Comparison of ENCODE assay signal across 9 mouse cellular contexts in the genomic region with DNA sequence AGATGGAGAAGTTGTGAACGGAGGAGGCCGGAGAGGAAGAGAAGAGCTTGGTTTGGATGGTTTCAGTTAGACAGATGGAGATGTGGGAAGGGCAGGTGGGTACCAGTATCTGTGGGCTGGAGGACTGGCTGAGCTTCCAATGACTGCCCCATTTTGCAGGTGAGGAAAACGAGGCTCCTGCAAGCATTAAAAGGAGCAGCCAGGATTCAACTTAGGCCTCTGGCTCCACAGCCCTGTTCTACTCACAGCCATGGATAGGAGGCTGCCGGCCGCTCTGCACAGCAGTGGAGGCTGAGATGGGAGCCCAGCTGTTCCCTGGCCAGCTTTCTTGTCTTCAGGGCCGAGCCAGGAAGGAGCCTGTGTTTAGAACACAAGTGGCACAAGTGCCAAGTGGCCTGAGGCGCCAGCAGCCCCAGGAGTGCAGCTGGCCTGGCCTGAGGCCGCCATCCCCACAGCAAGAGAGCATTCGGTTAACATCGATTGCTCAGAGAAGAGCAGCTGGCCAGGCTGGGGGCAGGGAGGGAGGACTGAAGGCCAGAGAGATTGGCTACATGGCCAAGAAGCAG.
DNase-seq lines count a peak whose midpoint lies in the region; ATAC-seq and TF ChIP-seq lines count a peak whose summit lies in the region.
"Had no signal": no experiment of that assay in that cellular context is flagged by ENCODE, and none has a peak within 500 bp of the region (broad histone marks: within the 10 kb centered on the region; RNA-seq: fewer than 3 reads in every experiment).

No protein-coding gene starts in this region.

- no peak overlapping the region for H3K27ac ChIP-seq in midbrain, embryonic 11.5 days (ENCODE audit: low read depth, low read length)
- no peak overlapping the region for H3K27ac ChIP-seq in midbrain, embryonic 16.5 days (ENCODE audit: low read length)
- peak overlapping the region; percentile 19 for H3K27ac ChIP-seq in cerebellum, adult 2 months (ENCODE audit: insufficient read depth, low read length)
- H3K27ac ChIP-seq in intestine, embryonic 16.5 days (ENCODE audit: low read length), result no peak overlapping the region
- H3K27ac ChIP-seq: limb, embryonic 12.5 days had no signal

- peak; percentile 84 for DNase-seq in midbrain, embryonic 11.5 days (ENCODE audit: low spot score, missing footprints)
- peak; percentile 56 to 59 for DNase-seq in cerebellum, adult 2 months
- DNase-seq in gastrocnemius, postnatal 10 days, result peak; percentile 55
- peak; percentile 87 for DNase-seq in left cerebral cortex, postnatal 4 days
- DNase-seq in embryo, embryonic 10 days (ENCODE audit: low spot score), result no peak

- H3K9ac ChIP-seq in midbrain, embryonic 11.5 days (ENCODE audit: low read length), result no peak overlapping the region
- H3K9ac ChIP-seq in midbrain, embryonic 16.5 days (ENCODE audit: low read depth, low read length), result no peak overlapping the region
- H3K9ac ChIP-seq in intestine, embryonic 16.5 days (ENCODE audit: low read depth, low read length), result no peak overlapping the region
- H3K9ac ChIP-seq: limb, embryonic 12.5 days had no signal

- no peak for ATAC-seq in midbrain, embryonic 11.5 days (ENCODE audit: low FRiP score)
- no peak for ATAC-seq in midbrain, embryonic 16.5 days
- ATAC-seq in megakaryocyte-erythroid progenitor cell, adult 5-6 weeks (replicated peaks; ENCODE audit: low FRiP score, low TSS enrichment, poor library complexity, severe bottlenecking), result no peak
- no peak for ATAC-seq in intestine, embryonic 16.5 days

- no peak overlapping the region for H3K4me2 ChIP-seq in midbrain, embryonic 11.5 days
- no peak overlapping the region for H3K4me2 ChIP-seq in midbrain, embryonic 16.5 days (ENCODE audit: low read length)
- H3K4me2 ChIP-seq in intestine, embryonic 16.5 days (ENCODE audit: low read depth, low read length), result no peak overlapping the region
- H3K4me2 ChIP-seq: limb, embryonic 12.5 days had no signal

- no peaks in the 10 kb centered on the region for H3K36me3 ChIP-seq in midbrain, embryonic 11.5 days (ENCODE audit: control insufficient read depth, insufficient read depth, low read length)
- H3K36me3 ChIP-seq in midbrain, embryonic 16.5 days (ENCODE audit: control insufficient read depth, insufficient read depth, low read length), result no peaks in the 10 kb centered on the region
- no peaks in the 10 kb centered on the region for H3K36me3 ChIP-seq in intestine, embryonic 16.5 days (ENCODE audit: control insufficient read depth, insufficient read depth, low read length)
- H3K36me3 ChIP-seq: limb, embryonic 12.5 days had no signal

- H3K9me3 ChIP-seq in midbrain, embryonic 11.5 days (ENCODE audit: control insufficient read depth, low read length), result no peaks in the 10 kb centered on the region
- no peaks in the 10 kb centered on the region for H3K9me3 ChIP-seq in midbrain, embryonic 16.5 days (replicated peaks; ENCODE audit: control insufficient read depth, low read length, poor library complexity, severe bottlenecking)
- H3K9me3 ChIP-seq in intestine, embryonic 16.5 days (ENCODE audit: control insufficient read depth, low read length), result no peaks in the 10 kb centered on the region
- H3K9me3 ChIP-seq: limb, embryonic 12.5 days had no signal

- no peak for TF ChIP-seq POLR2A in cerebellum, adult 2 months (IDR thresholded peaks at IDR 0.05; ENCODE audit: borderline replicate concordance, insufficient read depth, low read length)

- peaks cover 8% of the 10 kb centered on the region for H3K4me1 ChIP-seq in midbrain, embryonic 11.5 days (ENCODE audit: control insufficient read depth, insufficient read depth, low read length)
- peaks cover 20% of the 10 kb centered on the region for H3K4me1 ChIP-seq in midbrain, embryonic 16.5 days (ENCODE audit: control insufficient read depth, insufficient read depth, low read length)
- peaks cover 70% of the 10 kb centered on the region for H3K4me1 ChIP-seq in cerebellum, adult 2 months (ENCODE audit: control insufficient read depth, insufficient read depth, low read length)
- peaks cover 15% of the 10 kb centered on the region for H3K4me1 ChIP-seq in intestine, embryonic 16.5 days (ENCODE audit: control insufficient read depth, insufficient read depth, low read length)

- intact Hi-C loops in left cerebral cortex, postnatal 4 days (cut with DNase I), result no loop called here

- WGBS in midbrain, embryonic 11.5 days, result 72% methylated on average over 10 of the region's 10 CpGs
- 55% methylated on average over 10 of the region's 10 CpGs for WGBS in midbrain, embryonic 16.5 days
- WGBS in cerebellum, adult 2 months, result 12% methylated on average over 10 of the region's 10 CpGs
- 64% methylated on average over 10 of the region's 10 CpGs for WGBS in intestine, embryonic 16.5 days

- no peak overlapping the region for H3K4me3 ChIP-seq in midbrain, embryonic 11.5 days (ENCODE audit: low read depth, low read length)
- no peak overlapping the region for H3K4me3 ChIP-seq in midbrain, embryonic 16.5 days (ENCODE audit: low read depth, low read length)
- H3K4me3 ChIP-seq in cerebellum, adult 2 months (replicated peaks; ENCODE audit: insufficient read depth, low read depth, low read length), result no peak overlapping the region
- H3K4me3 ChIP-seq in intestine, embryonic 16.5 days (ENCODE audit: low read length), result no peak overlapping the region
- H3K4me3 ChIP-seq: limb, embryonic 12.5 days had no signal

- H3K27me3 ChIP-seq in midbrain, embryonic 11.5 days (ENCODE audit: control insufficient read depth, insufficient read depth, low read length), result no peaks in the 10 kb centered on the region
- H3K27me3 ChIP-seq in midbrain, embryonic 16.5 days (ENCODE audit: control insufficient read depth, insufficient read depth, low read depth, low read length), result no peaks in the 10 kb centered on the region
- no peaks in the 10 kb centered on the region for H3K27me3 ChIP-seq in cerebellum, adult 2 months (ENCODE audit: control insufficient read depth, insufficient read depth, low read length)
- no peaks in the 10 kb centered on the region for H3K27me3 ChIP-seq in intestine, embryonic 16.5 days (replicated peaks; ENCODE audit: control insufficient read depth, insufficient read depth, low read length)

- TF ChIP-seq CTCF in cerebellum, adult 2 months (IDR thresholded peaks at IDR 0.05; ENCODE audit: borderline replicate concordance, insufficient read depth, low read depth, low read length), result no peak
